Mouse (Mus musculus) frontal cortex, postnatal 14 days (tissue): ENCODE results near the gene Atg14.
A peak's percentile ranks its signal among the peaks of the same experiment; 100 is the strongest.
"Not testable (repeated sequence)": the region's sequence is repeated elsewhere in the genome, so short reads cannot be mapped to it uniquely, and the experiment has no call there.

ENCODE experiments used
- DNase-seq, 2 experiments: peaks; one replicate each; pipeline ENCODE4 v3.0.0; 2022; ENCODE audit warnings: low spot score in 2 of 2

Gene Atg14

GRCm38 (mm10) chr14:47544286-47544685 lies 26.2 kb downstream of the Atg14 start:
- no peak for DNase-seq

- no peak for DNase-seq
These were observed 28.2 kb downstream of the Atg14 start for GRCm38 (mm10) chr14:47542283-47542682.

- no peak for DNase-seq
These were observed 29.0 kb downstream of the Atg14 start for GRCm38 (mm10) chr14:47541325-47541948.

GRCm38 (mm10) chr14:47535096-47535495 lies 35.4 kb downstream of the Atg14 start:
- DNase-seq, result no peak

GRCm38 (mm10) chr14:47534176-47534525 lies 36.3 kb downstream of the Atg14 start:
- DNase-seq, result no peak

GRCm38 (mm10) chr14:47533365-47534175 lies 36.9 kb downstream of the Atg14 start:
- DNase-seq, result no peak

GRCm38 (mm10) chr14:47532496-47532895 lies 38.0 kb downstream of the Atg14 start:
- DNase-seq, result no peak

- DNase-seq, result not testable (repeated sequence)
These were observed 40.9 kb downstream of the Atg14 start for GRCm38 (mm10) chr14:47529592-47529991.

GRCm38 (mm10) chr14:47529019-47529418 lies 41.4 kb downstream of the Atg14 start:
- peak in 1 of 2 experiments; percentile 51 for DNase-seq

GRCm38 (mm10) chr14:47528293-47528692 lies 42.2 kb downstream of the Atg14 start:
- DNase-seq, result no peak

- no peak for DNase-seq
These were observed 42.6 kb downstream of the Atg14 start for GRCm38 (mm10) chr14:47527833-47528232.

- DNase-seq, result no peak
These were observed 44.6 kb downstream of the Atg14 start for GRCm38 (mm10) chr14:47525861-47526260.

- no peak for DNase-seq
These were observed 45.1 kb downstream of the Atg14 start for GRCm38 (mm10) chr14:47525374-47525773.

GRCm38 (mm10) chr14:47522301-47522700 lies 48.1 kb downstream of the Atg14 start:
- DNase-seq, result no peak

- no peak for DNase-seq
These were observed 48.8 kb downstream of the Atg14 start for GRCm38 (mm10) chr14:47521609-47522008.

GRCm38 (mm10) chr14:47520751-47521449 lies 49.5 kb downstream of the Atg14 start:
- no peak for DNase-seq

GRCm38 (mm10) chr14:47518619-47519018 lies 51.8 kb downstream of the Atg14 start:
- DNase-seq, result no peak

GRCm38 (mm10) chr14:47516755-47517154 lies 53.7 kb downstream of the Atg14 start:
- no peak for DNase-seq

- DNase-seq, result no peak
These were observed 54.8 kb downstream of the Atg14 start for GRCm38 (mm10) chr14:47515636-47516035.

- no peak for DNase-seq
These were observed 55.5 kb downstream of the Atg14 start for GRCm38 (mm10) chr14:47514816-47515453.

- no peak for DNase-seq
These were observed 56.8 kb downstream of the Atg14 start for GRCm38 (mm10) chr14:47513606-47514005.

GRCm38 (mm10) chr14:47510244-47510643 lies 60.2 kb downstream of the Atg14 start:
- no peak for DNase-seq
